In genomic region chr3:99291386-99291785, GRCm38 (mm10) we compare ENCODE assay signal across 21 mouse cellular contexts. TPM values are rescaled to one million over a fixed set of nuclear protein-coding genes. Genes with fewer than 3 reads are reported as not detected.
"Had no signal": no experiment of that assay in that cellular context is flagged by ENCODE, and none has a peak within 500 bp of the region (broad histone marks: within the 10 kb centered on the region; RNA-seq: fewer than 3 reads in every experiment).

No protein-coding gene starts in this region.

- H3K4me3 ChIP-seq: midbrain, embryonic 10.5 days; myocyte; neural tube, embryonic 13.5 days; neural tube, embryonic 15.5 days had no signal

- DNase-seq: lung, adult 18-20 months; lung, embryonic 14.5 days; lung, postnatal 10 days; lung, postnatal 4 days; midbrain, embryonic 14.5 days; retina, postnatal 1 day; right cerebral cortex, adult 18-20 months; right cerebral cortex, postnatal 25 days; right cerebral cortex, postnatal 4 days; spleen, adult 18-20 months; thymus, adult 18-20 months; thymus, postnatal 14 days; thymus, postnatal 36 days had no signal

- H3K9me3 ChIP-seq: midbrain, embryonic 10.5 days; neural tube, embryonic 13.5 days; neural tube, embryonic 15.5 days had no signal

- H3K9ac ChIP-seq: lung, embryonic 14.5 days; neural tube, embryonic 13.5 days; neural tube, embryonic 15.5 days had no signal

- H3K36me3 ChIP-seq: midbrain, embryonic 10.5 days; neural tube, embryonic 13.5 days; neural tube, embryonic 15.5 days had no signal

- H3K4me2 ChIP-seq: lung, embryonic 14.5 days; neural tube, embryonic 13.5 days; neural tube, embryonic 15.5 days had no signal

- H3K27me3 ChIP-seq: neural tube, embryonic 13.5 days; neural tube, embryonic 15.5 days had no signal

- H3K27ac ChIP-seq: midbrain, embryonic 10.5 days; neural tube, embryonic 13.5 days; neural tube, embryonic 15.5 days had no signal

- H3K4me1 ChIP-seq: neural tube, embryonic 13.5 days; neural tube, embryonic 15.5 days had no signal

- ATAC-seq: midbrain, embryonic 16.5 days had no signal

RNA-seq across cellular contexts. Expression of gene Tbx15, which starts 51.2 kb away (rescaled TPM):
- total RNA-seq: megakaryocyte, adult 5-6 weeks; megakaryocyte-erythroid progenitor cell, adult 5-6 weeks had no signal
- polyA plus RNA-seq: small intestine, adult 2 months had no signal
